Mouse (Mus musculus) stomach, embryonic 14.5 days (tissue): ENCODE measurements at regions not wholly inside any gene's neighbourhood (a gene's known extent, or its start where the extent isn't known, plus 50 kb on each side); places are given as distances from the start of the nearest gene placed in this dataset.

Experiments
- ATAC-seq: fragments of 200-750 bp; cut with Nextera tagmentation; 2 replicates; pipeline ENCODE4 v1.8.0; 2017; ENCODE audit warnings: low read depth, moderate TSS enrichment; ENCODE audit not compliant: insufficient number of reproducible peaks, insufficient read depth, low FRiP score
- H3K27ac ChIP-seq: fragments of 300-500 bp; sonication (generic); 2 replicates; pipeline ENCODE4 v1.5.1; 2014; ENCODE audit warnings: mild to moderate bottlenecking, low read length, moderate library complexity, mixed read lengths
- H3K27me3 ChIP-seq: fragments of 300-500 bp; sonication (generic); 2 replicates; pipeline ENCODE4 v1.6.1; 2014; ENCODE audit warnings: low read length, control low read depth, mixed read lengths; ENCODE audit not compliant: control insufficient read depth, insufficient read depth
- H3K36me3 ChIP-seq: fragments of 300-500 bp; sonication (generic); 2 replicates; pipeline ENCODE4 v1.6.1; 2014; ENCODE audit warnings: mild to moderate bottlenecking, control low read depth, low read length, moderate library complexity, mixed read lengths; ENCODE audit not compliant: control insufficient read depth, insufficient read depth
- H3K4me1 ChIP-seq: fragments of 300-500 bp; sonication (generic); 2 replicates; pipeline ENCODE4 v1.6.1; 2014; ENCODE audit warnings: low read length, control low read depth, mixed read lengths; ENCODE audit not compliant: control insufficient read depth, insufficient read depth
- H3K4me2 ChIP-seq: fragments of 300-500 bp; sonication (generic); replicated peaks from 2 replicates; pipeline ENCODE4 v1.6.1; 2014; ENCODE audit warnings: low read depth, low read length, control low read depth
- H3K4me3 ChIP-seq: fragments of 300-500 bp; sonication (generic); 2 replicates; pipeline ENCODE4 v1.5.1; 2014; ENCODE audit warnings: low read depth, low read length, control low read depth
- H3K9ac ChIP-seq: fragments of 300-500 bp; sonication (generic); replicated peaks from 2 replicates; pipeline ENCODE4 v1.6.1; 2014; ENCODE audit warnings: low read depth, mild to moderate bottlenecking, control low read depth, low read length, moderate library complexity, mixed read lengths
- H3K9me3 ChIP-seq: fragments of 300-500 bp; sonication (generic); 2 replicates; pipeline ENCODE4 v1.6.1; 2016; ENCODE audit warnings: low read depth, low read length, control low read depth; ENCODE audit not compliant: control insufficient read depth
- WGBS: fragments of 180-500 bp; shearing (Covaris S2); extraction: QIAGEN DNeasy Blood & Tissue Kit; methylation state at CpG from one replicate; pipeline ENCODE4 v1.1.7; 2014; 5-methylcytosine and 5-hydroxymethylcytosine counted together

- Histone ChIP-seq H3K4me1 (peaks cover 6% of the 10 kb centered on the region; the same call in 1 of the 2 replicates), H3K36me3 (no peaks in the 10 kb centered on the region), H3K9ac (no peak overlapping the region), H3K9me3 (no peaks in the 10 kb centered on the region), H3K4me2 (no peak overlapping the region), H3K27me3 (no peaks in the 10 kb centered on the region), H3K27ac (no peak overlapping the region), H3K4me3 (no peak overlapping the region)
- no peak for ATAC-seq
- WGBS = 78% methylated on average over 14 of the region's 14 CpGs
Measured at GRCm38 (mm10) chr1:77256115-77256842, 258.6 kb downstream of the Epha4 start.

- Histone ChIP-seq H3K9ac (no peak overlapping the region), H3K9me3 (no peaks in the 10 kb centered on the region), H3K27ac (no peak overlapping the region), H3K4me1 (no peaks in the 10 kb centered on the region), H3K4me2 (no peak overlapping the region), H3K27me3 (no peaks in the 10 kb centered on the region), H3K36me3 (no peaks in the 10 kb centered on the region), H3K4me3 (no peak overlapping the region)
- ATAC-seq = peak; percentile 69; the same call in 1 of the 2 replicates
- 49% methylated on average over 7 of the region's 7 CpGs for WGBS
Measured at GRCm38 (mm10) chr1:77258730-77259310, 256.1 kb downstream of the Epha4 start.

GRCm38 (mm10) chr1:77259789-77260188 lies 255.1 kb downstream of the Epha4 start:
- Histone ChIP-seq H3K9me3 (no peaks in the 10 kb centered on the region), H3K9ac (no peak overlapping the region), H3K4me1 (no peaks in the 10 kb centered on the region), H3K4me3 (no peak overlapping the region), H3K27ac (no peak overlapping the region), H3K36me3 (no peaks in the 10 kb centered on the region), H3K27me3 (no peaks in the 10 kb centered on the region), H3K4me2 (peak overlapping the region; percentile 15; the same call in 1 of the 2 replicates)
- WGBS = 25% methylated on average over 11 of the region's 11 CpGs
- ATAC-seq = no peak

- H3K27ac ChIP-seq = no peak overlapping the region
- H3K4me3 ChIP-seq = no peak overlapping the region
- no peak overlapping the region for H3K9ac ChIP-seq
- no peak for ATAC-seq
- WGBS = 88% methylated on average over 4 of the region's 4 CpGs
- H3K9me3 ChIP-seq = no peaks in the 10 kb centered on the region
- no peaks in the 10 kb centered on the region for H3K4me1 ChIP-seq
- no peaks in the 10 kb centered on the region for H3K27me3 ChIP-seq
- no peaks in the 10 kb centered on the region for H3K36me3 ChIP-seq
- no peak overlapping the region for H3K4me2 ChIP-seq
Measured at GRCm38 (mm10) chr1:77261678-77262077, 253.2 kb downstream of the Epha4 start.

GRCm38 (mm10) chr1:77265677-77266076 lies 249.2 kb downstream of the Epha4 start:
- H3K4me3 ChIP-seq = no peak overlapping the region
- H3K27me3 ChIP-seq = no peaks in the 10 kb centered on the region
- no peaks in the 10 kb centered on the region for H3K9me3 ChIP-seq
- no peak overlapping the region for H3K9ac ChIP-seq
- WGBS = 53% methylated on average over 8 of the region's 8 CpGs
- H3K4me2 ChIP-seq = no peak overlapping the region
- ATAC-seq = no peak
- H3K4me1 ChIP-seq = no peaks in the 10 kb centered on the region
- no peaks in the 10 kb centered on the region for H3K36me3 ChIP-seq
- H3K27ac ChIP-seq = no peak overlapping the region

GRCm38 (mm10) chr1:77267311-77268003 lies 247.4 kb downstream of the Epha4 start:
- H3K27me3 ChIP-seq = no peaks in the 10 kb centered on the region
- H3K4me2 ChIP-seq = no peak overlapping the region
- ATAC-seq = no peak
- 79% methylated on average over 4 of the region's 4 CpGs for WGBS
- H3K4me1 ChIP-seq = no peaks in the 10 kb centered on the region
- no peak overlapping the region for H3K4me3 ChIP-seq
- no peak overlapping the region for H3K9ac ChIP-seq
- H3K36me3 ChIP-seq = no peaks in the 10 kb centered on the region
- no peaks in the 10 kb centered on the region for H3K9me3 ChIP-seq
- H3K27ac ChIP-seq = no peak overlapping the region

- ATAC-seq = no peak
- H3K9me3 ChIP-seq = no peaks in the 10 kb centered on the region
- 89% methylated on average over 9 of the region's 9 CpGs for WGBS
Measured at GRCm38 (mm10) chr1:77275297-77275696, 239.6 kb downstream of the Epha4 start.

GRCm38 (mm10) chr1:77279566-77279965 lies 235.3 kb downstream of the Epha4 start:
- no peaks in the 10 kb centered on the region for H3K27me3 ChIP-seq
- no peak overlapping the region for H3K27ac ChIP-seq
- H3K36me3 ChIP-seq = no peaks in the 10 kb centered on the region
- no peaks in the 10 kb centered on the region for H3K9me3 ChIP-seq
- no peak for ATAC-seq
- no peaks in the 10 kb centered on the region for H3K4me1 ChIP-seq
- no peak overlapping the region for H3K4me2 ChIP-seq
- H3K4me3 ChIP-seq = no peak overlapping the region
- WGBS = 65% methylated on average over 7 of the region's 7 CpGs
- no peak overlapping the region for H3K9ac ChIP-seq

More at GRCm38 (mm10) chr1:77275297-77275696, 239.6 kb downstream of the Epha4 start:
- Histone ChIP-seq H3K4me2 (no peak overlapping the region), H3K27me3 (no peaks in the 10 kb centered on the region), H3K4me1 (no peaks in the 10 kb centered on the region), H3K4me3 (no peak overlapping the region), H3K9ac (no peak overlapping the region), H3K36me3 (no peaks in the 10 kb centered on the region), H3K27ac (no peak overlapping the region)
